9 mouse cellular contexts compared by ENCODE assay signal in the genomic region with DNA sequence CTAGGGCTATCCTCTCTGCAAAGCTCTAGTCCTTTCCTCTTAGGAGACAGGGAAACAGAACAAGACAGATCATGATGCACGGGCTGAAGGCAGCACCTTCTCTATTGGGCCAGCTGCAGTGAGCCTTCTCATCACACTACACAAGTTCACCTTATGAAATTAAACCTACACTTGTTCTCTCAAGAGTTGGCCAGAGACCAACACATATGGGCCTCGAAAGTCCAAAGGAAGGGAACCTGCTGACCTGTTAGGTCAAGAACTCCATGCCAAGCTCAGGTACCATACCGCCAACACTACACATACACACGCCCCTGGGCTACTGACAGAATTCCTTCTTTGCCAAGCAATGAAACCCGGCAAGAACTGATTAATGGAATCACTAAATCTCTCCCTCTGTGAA. TPM values are rescaled to one million over a fixed set of nuclear protein-coding genes. Genes with fewer than 3 reads are reported as not detected.
DNase-seq lines count a peak whose midpoint lies in the region; ATAC-seq and TF ChIP-seq lines count a peak whose summit lies in the region.
"Had no signal": no experiment of that assay in that cellular context is flagged by ENCODE, and none has a peak within 500 bp of the region (broad histone marks: within the 10 kb centered on the region; RNA-seq: fewer than 3 reads in every experiment).

No protein-coding gene starts in this region.

- H3K9me3 ChIP-seq in heart, embryonic 10.5 days = no peaks in the 10 kb centered on the region
- H3K9me3 ChIP-seq in ES-Bruce4 (replicated peaks; ENCODE audit: control insufficient read depth, insufficient read depth, low read length, poor library complexity, severe bottlenecking) = no peaks in the 10 kb centered on the region
- H3K9me3 ChIP-seq in forebrain, embryonic 12.5 days = no peaks in the 10 kb centered on the region
- H3K9me3 ChIP-seq in limb, embryonic 15.5 days = no peaks in the 10 kb centered on the region
- H3K9me3 ChIP-seq in stomach, embryonic 15.5 days = no peaks in the 10 kb centered on the region

- no peak for TF ChIP-seq POLR2A in ES-Bruce4 (IDR thresholded peaks at IDR 0.05; ENCODE audit: insufficient read depth, low read length)

- WGBS in heart, embryonic 10.5 days = 33% methylated on average over 5 of the region's 5 CpGs
- 32% methylated on average over 5 of the region's 5 CpGs for WGBS in forebrain, embryonic 12.5 days
- whole genome bisulfite sequencing in limb, embryonic 15.5 days = 18% methylated on average over 5 of the region's 5 CpGs
- WGBS in stomach, embryonic 15.5 days = 21% methylated on average over 5 of the region's 5 CpGs

- intact Hi-C loops in gastrocnemius, postnatal 14 days (cut with DNase I; ENCODE audit: low total_unique reads) = no loop called here

- no peak overlapping the region; the same call in 1 of the 2 replicates for H3K27ac ChIP-seq in heart, embryonic 10.5 days
- H3K27ac ChIP-seq in ES-Bruce4 (ENCODE audit: insufficient read depth, low read length) = no peak overlapping the region
- no peak overlapping the region for H3K27ac ChIP-seq in forebrain, embryonic 12.5 days
- peak overlapping the region; percentile 90; the same call in 1 of the 2 replicates for H3K27ac ChIP-seq in limb, embryonic 15.5 days
- peak overlapping the region; percentile 89; the same call in 1 of the 2 replicates for H3K27ac ChIP-seq in stomach, embryonic 15.5 days

- no peak for TF ChIP-seq CTCF in ES-Bruce4 (IDR thresholded peaks at IDR 0.05; ENCODE audit: low read depth, low read length)

- H3K9ac ChIP-seq in ES-Bruce4 (ENCODE audit: low read depth, poor library complexity, severe bottlenecking) = peak overlapping the region; percentile 95
- H3K9ac ChIP-seq in forebrain, embryonic 12.5 days = peak overlapping the region; percentile 83
- H3K9ac ChIP-seq in limb, embryonic 15.5 days = peak overlapping the region; percentile 95; the same call in 1 of the 2 replicates
- peak overlapping the region; percentile 90; the same call in 1 of the 2 replicates for H3K9ac ChIP-seq in stomach, embryonic 15.5 days

- no peaks in the 10 kb centered on the region for H3K36me3 ChIP-seq in heart, embryonic 10.5 days
- H3K36me3 ChIP-seq in ES-Bruce4 (ENCODE audit: control insufficient read depth, insufficient read depth, low read length, poor library complexity, severe bottlenecking) = no peaks in the 10 kb centered on the region
- no peaks in the 10 kb centered on the region for H3K36me3 ChIP-seq in forebrain, embryonic 12.5 days (replicated peaks)
- no peaks in the 10 kb centered on the region for H3K36me3 ChIP-seq in limb, embryonic 15.5 days
- no peaks in the 10 kb centered on the region for H3K36me3 ChIP-seq in stomach, embryonic 15.5 days

- H3K4me2 ChIP-seq in forebrain, embryonic 12.5 days = peak overlapping the region; percentile 87
- peak overlapping the region; percentile 89 for H3K4me2 ChIP-seq in limb, embryonic 15.5 days
- peak overlapping the region; percentile 80 for H3K4me2 ChIP-seq in stomach, embryonic 15.5 days

- DNase-seq in heart, embryonic 10.5 days (ENCODE audit: low spot score) = no peak
- DNase-seq in heart, adult 9 months (ENCODE audit: low spot score in 2 of 2) = no peak
- DNase-seq in gastrocnemius, postnatal 14 days = no peak
- no peak for DNase-seq in gastrocnemius, postnatal 4 days (ENCODE audit: low spot score in 2 of 2)

- no peaks in the 10 kb centered on the region for H3K27me3 ChIP-seq in heart, embryonic 10.5 days (ENCODE audit: insufficient read depth, poor library complexity, severe bottlenecking)
- no peaks in the 10 kb centered on the region for H3K27me3 ChIP-seq in ES-Bruce4 (ENCODE audit: control insufficient read depth, insufficient read depth, low read length, poor library complexity, severe bottlenecking)
- H3K27me3 ChIP-seq in forebrain, embryonic 12.5 days = no peaks in the 10 kb centered on the region
- H3K27me3 ChIP-seq in limb, embryonic 15.5 days = no peaks in the 10 kb centered on the region
- H3K27me3 ChIP-seq in stomach, embryonic 15.5 days (replicated peaks) = no peaks in the 10 kb centered on the region

- peak overlapping the region; percentile 78 for H3K4me3 ChIP-seq in heart, embryonic 10.5 days
- peak overlapping the region; percentile 96 for H3K4me3 ChIP-seq in ES-Bruce4 (ENCODE audit: low read depth, low read length)
- H3K4me3 ChIP-seq in forebrain, embryonic 12.5 days (replicated peaks) = peak overlapping the region; percentile 74
- peak overlapping the region; percentile 91 for H3K4me3 ChIP-seq in limb, embryonic 15.5 days
- H3K4me3 ChIP-seq in stomach, embryonic 15.5 days (replicated peaks) = peak overlapping the region; percentile 91

- no peak for TF ChIP-seq EP300 in ES-Bruce4 (IDR thresholded peaks at IDR 0.05; ENCODE audit: insufficient read depth, low read depth, low read length)

- H3K4me1 ChIP-seq in heart, embryonic 10.5 days = peaks cover 19% of the 10 kb centered on the region
- no peaks in the 10 kb centered on the region for H3K4me1 ChIP-seq in ES-Bruce4 (ENCODE audit: control insufficient read depth, insufficient read depth, low read length)
- H3K4me1 ChIP-seq in forebrain, embryonic 12.5 days = peaks cover 22% of the 10 kb centered on the region
- H3K4me1 ChIP-seq in limb, embryonic 15.5 days = peaks cover 26% of the 10 kb centered on the region
- peaks cover 19% of the 10 kb centered on the region for H3K4me1 ChIP-seq in stomach, embryonic 15.5 days

- no peak for ATAC-seq in forebrain, embryonic 12.5 days (ENCODE audit: low FRiP score)
- ATAC-seq in limb, embryonic 15.5 days (ENCODE audit: insufficient number of reproducible peaks, low FRiP score, low TSS enrichment, low read depth) = no peak
- ATAC-seq in stomach, embryonic 15.5 days (ENCODE audit: insufficient read depth, low FRiP score, low read depth) = no peak

RNA-seq across cellular contexts. Expression of gene Gm10322, which starts 0.5 kb away (rescaled TPM):
- not detected in 2 replicates for polyA plus RNA-seq in heart, embryonic 10.5 days (2016; fragmentation: Nextera tagmentation; extraction: Ambion mirVana)
- polyA plus RNA-seq in ES-Bruce4 (2011; ENCODE audit: insufficient read depth, insufficient read length, low read depth, missing spikeins) = not detected in 2 replicates
- polyA plus RNA-seq in forebrain, embryonic 12.5 days (2016; fragmentation: Nextera tagmentation; extraction: Ambion mirVana) = not detected in 2 replicates
- polyA plus RNA-seq in limb, embryonic 15.5 days (2015; fragmentation: Nextera tagmentation; extraction: Ambion mirVana) = not detected in 2 replicates
- 0.84 TPM in 1 of 2 replicates, not detected in the other for polyA plus RNA-seq in stomach, embryonic 15.5 days (2015; fragmentation: Nextera tagmentation; extraction: Ambion mirVana)
- not detected for total RNA-seq in gastrocnemius, postnatal 14 days (2021)
- not detected for total RNA-seq in gastrocnemius, postnatal 4 days (2021)
- total RNA-seq: hematopoietic stem cell, adult 5-6 weeks had no signal

RNA-seq across cellular contexts. Expression of gene Mcu, which starts 1.1 kb away (rescaled TPM):
- polyA plus RNA-seq in heart, embryonic 10.5 days (2016; fragmentation: Nextera tagmentation; extraction: Ambion mirVana) = 19.4 and 27.1 TPM in 2 replicates
- 19.7 and 26.0 TPM in 2 replicates for polyA plus RNA-seq in ES-Bruce4 (2011; ENCODE audit: insufficient read depth, insufficient read length, low read depth, missing spikeins)
- polyA plus RNA-seq in forebrain, embryonic 12.5 days (2016; fragmentation: Nextera tagmentation; extraction: Ambion mirVana) = 16.1 and 17.7 TPM in 2 replicates
- polyA plus RNA-seq in limb, embryonic 15.5 days (2015; fragmentation: Nextera tagmentation; extraction: Ambion mirVana) = 53.4 and 57.1 TPM in 2 replicates
- 55.8 and 59.2 TPM in 2 replicates for polyA plus RNA-seq in stomach, embryonic 15.5 days (2015; fragmentation: Nextera tagmentation; extraction: Ambion mirVana)
- total RNA-seq in gastrocnemius, postnatal 14 days (2021) = 10 to 100 TPM; 51.0 to 51.1 TPM
- total RNA-seq in gastrocnemius, postnatal 4 days (2021) = 10 to 100 TPM; 81.5 to 87.4 TPM

Comparison
In these comparisons a context has a peak if more than half of its experiments do, and no peak if none do; other contexts are left out.
1. H3K27ac ChIP-seq: peak in limb, embryonic 15.5 days (single experiment) and stomach, embryonic 15.5 days (single experiment); none in heart, embryonic 10.5 days (single experiment), ES-Bruce4 (single experiment) and forebrain, embryonic 12.5 days (single experiment).
2. Peak in every context shown above with its lines, with median percentiles within 50 percentile points of each other: H3K4me3 ChIP-seq, H3K9ac ChIP-seq and H3K4me2 ChIP-seq.